25 mouse cellular contexts compared by ENCODE assay signal in genomic region chr3:135857134-135857533, GRCm38 (mm10). TPM values are rescaled to one million over a fixed set of nuclear protein-coding genes. Genes with fewer than 3 reads are reported as not detected.
A peak's percentile ranks its signal among the peaks of the same experiment; 100 is the strongest.
DNase-seq lines count a peak whose midpoint lies in the region; ATAC-seq and TF ChIP-seq lines count a peak whose summit lies in the region.
"Had no signal": no experiment of that assay in that cellular context is flagged by ENCODE, and none has a peak within 500 bp of the region (broad histone marks: within the 10 kb centered on the region; RNA-seq: fewer than 3 reads in every experiment).

No protein-coding gene starts in this region.

- no peaks in the 10 kb centered on the region for H3K36me3 ChIP-seq in embryonic facial prominence, embryonic 11.5 days (replicated peaks; ENCODE audit: control insufficient read depth, insufficient read depth, low read depth, low read length)
- peaks cover 5% of the 10 kb centered on the region; the same call in 1 of the 2 replicates for H3K36me3 ChIP-seq in embryonic facial prominence, embryonic 10.5 days (replicated peaks)
- H3K36me3 ChIP-seq in limb, embryonic 14.5 days (ENCODE audit: control insufficient read depth, insufficient read depth, low read length): no peaks in the 10 kb centered on the region
- no peaks in the 10 kb centered on the region for H3K36me3 ChIP-seq in limb, embryonic 10.5 days
- H3K36me3 ChIP-seq in neural tube, embryonic 11.5 days (ENCODE audit: control insufficient read depth, insufficient read depth, low read length): no peaks in the 10 kb centered on the region
- H3K36me3 ChIP-seq: forebrain, embryonic 10.5 days; intestine, embryonic 15.5 days; limb, embryonic 15.5 days had no signal

- H3K9me3 ChIP-seq in embryonic facial prominence, embryonic 11.5 days (replicated peaks; ENCODE audit: control insufficient read depth, low read length): no peaks in the 10 kb centered on the region
- no peaks in the 10 kb centered on the region for H3K9me3 ChIP-seq in embryonic facial prominence, embryonic 10.5 days
- no peaks in the 10 kb centered on the region for H3K9me3 ChIP-seq in limb, embryonic 14.5 days (ENCODE audit: control insufficient read depth, low read length)
- no peaks in the 10 kb centered on the region for H3K9me3 ChIP-seq in limb, embryonic 10.5 days (replicated peaks)
- no peaks in the 10 kb centered on the region for H3K9me3 ChIP-seq in neural tube, embryonic 11.5 days (ENCODE audit: control insufficient read depth, low read length)
- H3K9me3 ChIP-seq: forebrain, embryonic 10.5 days; heart, embryonic 10.5 days; intestine, embryonic 15.5 days; limb, embryonic 15.5 days had no signal

- H3K9ac ChIP-seq in embryonic facial prominence, embryonic 11.5 days (replicated peaks; ENCODE audit: low read length): no peak overlapping the region
- no peak overlapping the region for H3K9ac ChIP-seq in limb, embryonic 14.5 days (ENCODE audit: low read depth, low read length, severe bottlenecking)
- no peak overlapping the region for H3K9ac ChIP-seq in neural tube, embryonic 11.5 days (ENCODE audit: low read length)
- H3K9ac ChIP-seq: intestine, embryonic 15.5 days; limb, embryonic 15.5 days; liver, embryonic 14.5 days had no signal

- no peak overlapping the region for H3K4me2 ChIP-seq in embryonic facial prominence, embryonic 11.5 days (ENCODE audit: low read depth, low read length)
- H3K4me2 ChIP-seq in limb, embryonic 14.5 days (replicated peaks; ENCODE audit: low read depth, low read length, severe bottlenecking): no peak overlapping the region
- no peak overlapping the region for H3K4me2 ChIP-seq in neural tube, embryonic 11.5 days (ENCODE audit: low read depth)
- H3K4me2 ChIP-seq: intestine, embryonic 15.5 days; limb, embryonic 15.5 days had no signal

- 37% methylated on average over 5 of the region's 5 CpGs for WGBS in embryonic facial prominence, embryonic 11.5 days
- WGBS in embryonic facial prominence, embryonic 10.5 days: 47% methylated on average over 5 of the region's 5 CpGs
- 33% methylated on average over 5 of the region's 5 CpGs for WGBS in limb, embryonic 14.5 days
- 83% methylated on average over 5 of the region's 5 CpGs for WGBS in limb, embryonic 10.5 days
- WGBS in neural tube, embryonic 11.5 days: 81% methylated on average over 5 of the region's 5 CpGs

- no peak overlapping the region for H3K4me3 ChIP-seq in embryonic facial prominence, embryonic 11.5 days (ENCODE audit: low read depth, low read length)
- H3K4me3 ChIP-seq in embryonic facial prominence, embryonic 10.5 days: no peak overlapping the region
- no peak overlapping the region for H3K4me3 ChIP-seq in limb, embryonic 14.5 days (replicated peaks; ENCODE audit: low read length)
- no peak overlapping the region for H3K4me3 ChIP-seq in limb, embryonic 10.5 days
- no peak overlapping the region for H3K4me3 ChIP-seq in neural tube, embryonic 11.5 days (ENCODE audit: low read depth, low read length)
- H3K4me3 ChIP-seq: forebrain, embryonic 10.5 days; heart, embryonic 10.5 days; intestine, embryonic 15.5 days; limb, embryonic 15.5 days; myocyte had no signal

- no peaks in the 10 kb centered on the region for H3K4me1 ChIP-seq in embryonic facial prominence, embryonic 11.5 days (ENCODE audit: control insufficient read depth, insufficient read depth, low read length)
- H3K4me1 ChIP-seq in embryonic facial prominence, embryonic 10.5 days: peaks cover 28% of the 10 kb centered on the region
- H3K4me1 ChIP-seq in limb, embryonic 14.5 days (ENCODE audit: control insufficient read depth, insufficient read depth, low read length): no peaks in the 10 kb centered on the region
- peaks cover 8% of the 10 kb centered on the region; the same call in 1 of the 2 replicates for H3K4me1 ChIP-seq in limb, embryonic 10.5 days
- H3K4me1 ChIP-seq in neural tube, embryonic 11.5 days (ENCODE audit: control insufficient read depth, insufficient read depth, low read length): no peaks in the 10 kb centered on the region; the same call in 1 of the 2 replicates
- H3K4me1 ChIP-seq: intestine, embryonic 15.5 days had no signal

- no peaks in the 10 kb centered on the region for H3K27me3 ChIP-seq in embryonic facial prominence, embryonic 11.5 days (ENCODE audit: control insufficient read depth, insufficient read depth, low read length)
- H3K27me3 ChIP-seq in embryonic facial prominence, embryonic 10.5 days (replicated peaks; ENCODE audit: low read depth, poor library complexity, severe bottlenecking): no peaks in the 10 kb centered on the region
- no peaks in the 10 kb centered on the region for H3K27me3 ChIP-seq in limb, embryonic 14.5 days (ENCODE audit: control insufficient read depth, insufficient read depth, low read length)
- H3K27me3 ChIP-seq in limb, embryonic 10.5 days (ENCODE audit: low read depth, poor library complexity, severe bottlenecking): no peaks in the 10 kb centered on the region
- H3K27me3 ChIP-seq in neural tube, embryonic 11.5 days (ENCODE audit: control insufficient read depth, insufficient read depth, low read length): no peaks in the 10 kb centered on the region
- H3K27me3 ChIP-seq: intestine, embryonic 15.5 days; limb, embryonic 15.5 days had no signal

- no peak overlapping the region for H3K27ac ChIP-seq in embryonic facial prominence, embryonic 11.5 days (replicated peaks; ENCODE audit: low read depth, low read length)
- no peak overlapping the region for H3K27ac ChIP-seq in embryonic facial prominence, embryonic 10.5 days (replicated peaks)
- no peak overlapping the region for H3K27ac ChIP-seq in limb, embryonic 14.5 days (replicated peaks; ENCODE audit: low read depth, low read length)
- H3K27ac ChIP-seq in limb, embryonic 10.5 days: no peak overlapping the region
- no peak overlapping the region for H3K27ac ChIP-seq in neural tube, embryonic 11.5 days (ENCODE audit: low read depth, low read length)
- H3K27ac ChIP-seq: forebrain, embryonic 10.5 days; heart, embryonic 10.5 days; intestine, embryonic 15.5 days; limb, embryonic 15.5 days; liver, embryonic 14.5 days had no signal

- ATAC-seq in embryonic facial prominence, embryonic 11.5 days (replicated peaks; ENCODE audit: insufficient number of reproducible peaks, low FRiP score, low TSS enrichment, low read depth): no peak
- ATAC-seq in limb, embryonic 14.5 days (ENCODE audit: low FRiP score, low read depth): peak; percentile 30; the same call in 1 of the 2 replicates
- ATAC-seq in neural tube, embryonic 11.5 days (ENCODE audit: insufficient read depth, low FRiP score, low TSS enrichment): no peak
- no peak for ATAC-seq in cerebellum, adult (ENCODE audit: insufficient number of reproducible peaks, low FRiP score, low TSS enrichment)
- ATAC-seq: forebrain, embryonic 16.5 days; intestine, embryonic 15.5 days had no signal

- no peak for TF ChIP-seq POLR2A in limb, embryonic 14.5 days (IDR thresholded peaks at IDR 0.05; ENCODE audit: borderline replicate concordance, extremely low read depth, insufficient read depth, insufficient read length)

- DNase-seq in embryonic facial prominence, embryonic 11.5 days (ENCODE audit: low spot score): peak; percentile 73
- no peak for DNase-seq in embryonic facial prominence, embryonic 10.5 days (ENCODE audit: low spot score)
- peak; percentile 45 for DNase-seq in limb, embryonic 14.5 days (ENCODE audit: low spot score)
- no peak for DNase-seq in limb, embryonic 10.5 days (ENCODE audit: low spot score)
- peak; percentile 12 for DNase-seq in neural tube, embryonic 11.5 days (ENCODE audit: low spot score)
- no peak for DNase-seq in neural tube, embryonic 10.5 days (ENCODE audit: extremely low spot score, low spot score)
- peak; percentile 11 for DNase-seq in retina, postnatal 1 day
- DNase-seq: adrenal gland, postnatal 25 days; cerebellum, adult 11 months; cerebellum, adult 9-11 months; gastrocnemius, postnatal 10 days; kidney, adult 9 months; kidney, postnatal 4 days; lung, postnatal 4 days; right cerebral cortex, postnatal 25 days; spleen, adult 18-20 months; thymus, postnatal 25 days had no signal

RNA-seq across cellular contexts. Expression of gene Slc39a8, which starts 32.1 kb away (rescaled TPM):
- 18.8 and 20.3 TPM in 2 replicates for polyA plus RNA-seq in embryonic facial prominence, embryonic 11.5 days (2014; fragmentation: Nextera tagmentation; extraction: Ambion mirVana)
- polyA plus RNA-seq in embryonic facial prominence, embryonic 10.5 days (2016; fragmentation: Nextera tagmentation; extraction: Ambion mirVana): 15.5 and 16.9 TPM in 2 replicates
- 3.9 and 4.2 TPM in 2 replicates for polyA plus RNA-seq in limb, embryonic 14.5 days (2012; rRNA removed)
- polyA plus RNA-seq in limb, embryonic 14.5 days (2014; fragmentation: Nextera tagmentation; extraction: Ambion mirVana): 5.3 and 5.9 TPM in 2 replicates
- polyA plus RNA-seq in limb, embryonic 10.5 days (2016; fragmentation: Nextera tagmentation; extraction: Ambion mirVana): 10.0 and 13.8 TPM in 2 replicates
- 17.8 and 20.6 TPM in 2 replicates for polyA plus RNA-seq in neural tube, embryonic 11.5 days (2014; fragmentation: Nextera tagmentation; extraction: Ambion mirVana)

Comparison
In these comparisons a context has a peak if more than half of its experiments do, and no peak if none do; other contexts are left out.
1. DNase-seq: peak in embryonic facial prominence, embryonic 11.5 days (single experiment), limb, embryonic 14.5 days (single experiment), neural tube, embryonic 11.5 days (single experiment) and retina, postnatal 1 day (single experiment); none in embryonic facial prominence, embryonic 10.5 days (single experiment), limb, embryonic 10.5 days (single experiment) and neural tube, embryonic 10.5 days (single experiment).